Mouse (Mus musculus): Measurements from ENCODE around the gene Itpk1.

GRCm38 (mm10) chr12:102570111-102570510 is 134.6 kb downstream of the Itpk1 start:
- TF ChIP-seq CTCF (IDR thresholded peaks at IDR 0.05): no peak
- TF ChIP-seq POLR2A (IDR thresholded peaks at IDR 0.05; ENCODE audit: insufficient read depth, low read depth, low read length): no peak
